Mouse (Mus musculus): ENCODE measurements at regions not wholly inside any gene's neighbourhood (a gene's known extent, or its start where the extent isn't known, plus 50 kb on each side); places are given as distances from the start of the nearest gene placed in this dataset.

- TF ChIP-seq CEBPB (IDR thresholded peaks at IDR 0.05; ENCODE audit: low read depth) = no peak
- no peak for TF ChIP-seq CTCF (IDR thresholded peaks at IDR 0.05; ENCODE audit: control insufficient read depth, insufficient read depth, insufficient read length)
- TF ChIP-seq USF1 (IDR thresholded peaks at IDR 0.05; ENCODE audit: low read depth) = no peak
- TF ChIP-seq MYOD1 (IDR thresholded peaks at IDR 0.05; ENCODE audit: control insufficient read depth, insufficient read length, low read depth) = no peak
- no peak for TF ChIP-seq MAX (IDR thresholded peaks at IDR 0.05)
- no peak for TF ChIP-seq MYOG (IDR thresholded peaks at IDR 0.05; ENCODE audit: control insufficient read depth, extremely low read depth, insufficient read length)
Observed at GRCm38 (mm10) chr2:138675229-138676065, 419.1 kb downstream of the Btbd3 start.
